Mouse (Mus musculus): ENCODE measurements at regions not wholly inside any gene's neighbourhood (a gene's known extent, or its start where the extent isn't known, plus 50 kb on each side); places are given as distances from the start of the nearest gene placed in this dataset.
A peak's percentile ranks its signal among the peaks of the same experiment; 100 is the strongest.

DNA sequence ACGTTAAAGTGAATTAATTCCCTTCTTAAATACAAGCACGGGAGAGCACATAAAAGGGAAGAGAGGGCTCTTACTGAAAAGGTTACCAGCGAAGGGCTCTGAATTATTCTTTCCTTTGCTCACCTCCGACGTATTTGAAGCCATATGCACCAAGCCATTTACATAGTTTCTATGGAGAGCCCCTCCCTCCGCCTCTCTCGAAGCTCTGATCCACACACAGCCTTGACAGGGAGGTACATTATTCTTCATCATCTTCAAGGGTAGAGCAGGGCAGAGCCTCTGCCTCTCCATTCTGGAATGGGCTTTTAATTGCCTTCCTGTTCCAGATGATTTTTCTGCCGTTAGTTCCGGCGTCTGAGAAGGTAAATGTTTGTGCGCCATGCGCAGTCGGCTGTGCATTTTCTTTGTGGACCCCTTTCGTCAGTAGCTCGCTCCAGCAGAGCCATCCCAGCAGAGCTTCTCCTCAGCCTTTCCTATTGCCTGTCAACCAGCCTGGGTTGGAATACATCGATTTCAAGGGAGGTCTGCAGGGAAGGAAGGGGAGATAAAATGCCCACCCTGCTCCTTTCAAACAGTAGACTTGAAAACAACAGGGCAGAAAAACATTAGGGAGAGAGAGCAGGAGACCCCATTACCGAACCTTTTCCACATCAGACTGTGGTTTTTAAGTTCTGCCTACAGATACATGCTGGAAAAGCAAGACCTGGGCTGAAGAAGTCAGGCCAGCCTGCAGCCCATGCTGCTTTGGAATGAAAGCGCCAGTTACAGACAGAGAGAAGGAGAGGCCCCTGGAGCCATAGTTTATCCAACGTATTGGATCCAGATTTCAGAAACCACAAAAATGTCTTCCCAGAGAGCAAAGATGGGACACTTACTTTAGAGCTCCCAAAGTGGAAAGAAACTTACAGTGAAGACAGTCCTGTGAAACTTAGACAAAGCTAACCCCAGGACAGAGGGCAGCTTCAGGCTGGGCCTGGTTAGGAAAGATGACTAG, 124.1 kb downstream of the Edn3 start:
- no peak for DNase-seq (ENCODE audit: low read depth, low spot score)

DNA sequence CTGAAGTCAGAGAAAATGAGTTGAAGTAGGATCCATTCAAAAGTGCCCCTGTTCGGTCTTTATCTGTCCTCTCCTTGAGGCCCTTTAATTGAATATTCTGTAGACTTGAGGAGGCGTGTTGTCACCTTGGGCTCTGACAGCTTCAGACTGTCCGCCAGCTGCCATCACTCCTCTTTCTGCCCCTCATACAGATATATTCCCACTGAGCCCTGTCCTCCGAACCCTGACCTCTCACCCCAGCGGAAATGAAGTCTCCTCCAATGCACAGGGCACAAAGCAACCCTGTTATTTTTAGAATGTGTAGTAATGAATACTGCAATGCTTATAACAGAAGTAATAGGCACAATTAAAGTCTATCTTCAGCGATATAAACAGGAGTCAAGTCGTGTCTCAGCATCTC, 117.4 kb upstream of the Gm14444 start:
- no peak for DNase-seq (ENCODE audit: low read depth, low spot score)

DNA sequence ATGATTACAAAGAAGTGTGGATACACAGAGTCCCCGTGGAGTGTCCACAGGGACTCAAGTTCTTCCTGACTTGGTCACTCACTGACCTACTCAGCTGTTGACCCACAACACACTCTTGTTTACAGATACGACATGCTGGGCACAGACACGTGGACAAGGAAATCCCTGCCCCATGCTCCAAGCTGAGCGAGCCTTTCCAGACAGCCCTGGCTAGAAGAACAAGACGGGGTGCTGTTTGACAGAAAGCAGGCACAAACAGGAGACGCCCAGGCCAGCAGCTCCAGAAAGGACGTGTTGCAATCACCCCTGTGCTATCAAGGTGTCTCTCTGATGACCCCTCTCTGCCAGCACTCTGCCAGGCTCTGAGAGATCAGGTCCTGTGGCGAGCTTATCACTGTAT, 112.6 kb upstream of the Gm14444 start:
- no peak for DNase-seq (ENCODE audit: low read depth, low spot score)

DNA sequence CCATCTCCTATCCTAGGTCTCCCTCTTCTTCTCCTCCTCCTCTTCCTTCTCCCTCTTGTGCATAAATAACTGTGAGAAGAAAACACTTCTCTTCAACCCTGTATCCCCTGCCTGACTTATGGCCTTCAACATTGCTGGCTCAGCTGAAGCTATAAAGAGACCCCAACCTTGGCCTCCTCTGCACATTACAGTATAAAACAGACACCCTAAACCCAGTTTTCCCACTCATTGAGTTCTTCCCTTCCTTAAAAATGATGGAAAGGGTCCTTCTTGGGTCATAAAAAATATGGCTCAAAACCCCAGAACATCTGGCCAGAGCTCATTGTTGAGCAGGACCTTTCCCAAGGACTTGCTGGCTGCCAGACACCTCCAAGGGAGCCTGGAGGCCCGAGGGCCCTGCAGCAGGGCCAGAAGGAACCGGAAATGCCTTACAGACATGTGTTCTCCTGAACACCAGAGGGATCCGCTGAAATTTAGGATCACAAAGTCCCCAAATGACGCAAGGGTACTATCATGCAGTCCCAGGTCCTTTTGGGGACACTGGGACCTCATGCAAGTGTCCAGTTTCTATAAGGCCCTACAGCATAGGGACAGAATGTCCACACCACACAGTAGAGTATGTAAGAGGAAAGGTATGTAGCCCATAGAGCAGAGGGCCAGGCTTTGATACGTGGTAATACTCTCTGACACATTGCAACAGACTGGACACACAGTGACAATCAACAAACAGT, 109.9 kb upstream of the Gm14444 start:
- DNase-seq (ENCODE audit: low read depth, low spot score) = no peak

DNA sequence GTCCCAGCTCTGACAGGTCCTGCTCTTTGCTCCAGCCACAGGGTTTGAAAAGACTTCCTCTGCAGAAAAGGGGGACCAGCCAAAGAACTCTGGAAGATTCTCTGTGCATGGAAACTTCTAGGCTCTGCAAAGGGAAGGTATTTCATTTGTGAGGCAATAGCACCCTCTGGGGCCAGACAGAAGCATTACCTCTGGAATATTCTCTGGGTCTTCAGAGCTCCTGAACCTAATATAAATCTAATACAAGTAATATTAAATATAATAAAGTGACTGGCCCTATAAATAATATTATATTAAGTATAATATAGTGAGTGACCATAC, 109.4 kb upstream of the Gm14444 start:
- peak; percentile 55 for DNase-seq (ENCODE audit: low read depth, low spot score)

DNA sequence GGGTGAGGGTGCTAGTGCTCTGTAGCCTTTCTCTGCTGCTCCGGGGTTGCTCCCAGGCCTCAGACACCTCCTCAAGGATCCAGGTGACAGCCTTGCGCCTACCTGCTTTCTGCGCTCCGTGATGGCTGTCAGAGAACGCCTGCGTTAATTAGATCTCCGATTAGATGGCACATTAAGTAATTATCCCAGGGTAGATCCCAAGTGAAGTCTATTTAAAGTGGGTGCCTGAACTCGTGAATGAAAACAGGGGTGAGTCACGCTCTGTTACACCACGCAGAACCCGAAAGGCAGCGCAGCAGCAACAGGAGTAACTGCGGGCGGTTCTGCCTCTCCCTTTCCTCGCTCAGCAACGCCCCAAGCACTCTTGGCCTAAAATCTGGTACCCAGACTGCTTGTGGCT, 108.2 kb upstream of the Gm14444 start:
- peak; percentile 74 for DNase-seq (ENCODE audit: low read depth, low spot score)

DNA sequence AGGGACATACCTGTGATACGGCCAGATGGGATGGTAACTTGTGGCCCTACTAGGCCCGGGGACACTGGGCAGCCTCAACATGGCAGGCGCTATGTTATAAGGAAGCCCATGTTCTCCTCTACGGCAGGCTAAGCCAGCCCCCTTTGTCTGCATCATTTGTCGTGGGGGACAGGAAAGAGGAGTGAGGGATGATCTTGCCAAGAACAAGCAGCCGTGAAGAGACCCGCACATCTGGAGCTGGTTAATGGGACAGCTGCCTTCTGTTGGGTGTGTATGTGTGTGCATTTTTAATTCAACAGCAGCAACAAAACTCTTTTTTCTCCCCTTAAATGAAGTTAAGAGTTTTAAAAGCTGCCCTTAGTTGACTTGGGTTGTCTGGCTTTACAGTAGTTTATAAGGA, 106.4 kb upstream of the Gm14444 start:
- no peak for DNase-seq (ENCODE audit: low read depth, low spot score)

DNA sequence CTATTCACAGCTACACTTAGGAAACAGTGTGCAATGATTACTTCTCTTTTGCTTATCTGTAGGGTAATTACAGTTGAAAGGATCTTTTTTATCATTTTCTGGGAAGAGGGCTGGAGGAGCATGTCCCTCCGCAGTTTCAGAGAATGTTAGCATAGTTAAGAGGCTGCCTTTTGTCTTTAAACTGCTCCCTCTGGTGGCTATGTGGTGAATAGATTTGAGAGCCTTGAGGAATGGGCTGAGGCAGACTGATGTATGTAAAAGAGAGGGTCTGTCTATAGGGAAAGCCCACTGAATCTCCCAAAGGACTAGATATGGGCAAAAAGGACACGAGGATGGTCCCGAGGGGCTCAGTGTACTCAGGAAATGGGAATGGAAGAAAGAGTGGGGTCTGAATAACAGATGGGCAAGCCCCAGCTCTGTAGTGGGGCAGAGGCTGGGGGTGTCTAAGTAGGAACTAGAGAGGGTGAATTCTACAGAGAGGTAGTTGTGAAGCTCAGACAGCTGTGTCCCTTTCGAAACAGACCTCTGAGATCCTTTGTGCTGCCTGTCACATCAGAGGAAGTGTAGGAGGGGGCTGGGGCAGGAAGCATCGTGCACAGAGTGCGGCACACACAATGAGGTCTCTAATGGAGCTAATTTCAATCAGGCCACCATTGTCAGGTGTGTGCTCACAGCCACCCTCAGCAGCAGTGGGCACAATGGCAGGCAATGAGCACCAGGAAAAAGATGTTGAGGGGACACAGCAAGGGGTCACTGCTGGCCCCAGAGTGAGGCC, 104.0 kb upstream of the Gm14444 start:
- peak; percentile 59 for DNase-seq (ENCODE audit: low read depth, low spot score)

DNA sequence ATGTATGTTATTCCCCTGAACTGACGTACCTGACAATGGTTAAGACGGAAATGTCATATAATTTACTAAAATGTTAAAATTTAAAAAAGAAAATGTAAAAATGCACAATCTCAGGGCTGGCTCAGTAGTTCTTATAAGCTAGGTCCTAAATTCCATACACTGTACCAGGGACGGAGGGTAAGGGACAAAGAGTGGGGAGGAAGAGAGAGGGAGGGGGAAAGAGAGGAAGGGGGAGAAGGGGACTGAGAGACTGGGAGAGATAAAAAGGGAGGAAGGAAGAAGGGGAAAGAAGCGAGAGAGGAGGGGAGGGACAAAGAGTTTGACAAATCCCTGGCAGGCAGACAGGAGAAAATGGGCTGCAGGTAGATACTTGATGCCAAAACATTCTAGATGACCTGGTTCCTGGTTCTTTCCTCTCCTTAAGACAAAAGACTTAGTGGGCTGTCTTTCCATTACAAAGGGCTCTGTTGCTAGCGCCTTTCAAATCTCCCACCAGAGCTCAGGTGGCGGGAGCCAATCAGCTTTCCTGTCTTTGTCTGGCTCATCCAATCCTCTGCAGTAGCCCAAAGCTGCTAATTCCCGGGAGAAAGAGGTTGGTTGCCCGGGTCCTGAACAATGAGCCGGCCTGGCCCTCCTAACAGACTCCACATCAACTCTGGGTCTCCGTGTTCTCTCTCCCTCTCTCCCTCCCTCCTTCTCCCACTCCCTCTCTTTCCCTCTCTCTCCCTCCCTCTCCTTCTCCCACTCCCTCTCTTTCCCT, 92.7 kb upstream of the Gm14444 start:
- peak; percentile 54 for DNase-seq (ENCODE audit: low read depth, low spot score)

DNA sequence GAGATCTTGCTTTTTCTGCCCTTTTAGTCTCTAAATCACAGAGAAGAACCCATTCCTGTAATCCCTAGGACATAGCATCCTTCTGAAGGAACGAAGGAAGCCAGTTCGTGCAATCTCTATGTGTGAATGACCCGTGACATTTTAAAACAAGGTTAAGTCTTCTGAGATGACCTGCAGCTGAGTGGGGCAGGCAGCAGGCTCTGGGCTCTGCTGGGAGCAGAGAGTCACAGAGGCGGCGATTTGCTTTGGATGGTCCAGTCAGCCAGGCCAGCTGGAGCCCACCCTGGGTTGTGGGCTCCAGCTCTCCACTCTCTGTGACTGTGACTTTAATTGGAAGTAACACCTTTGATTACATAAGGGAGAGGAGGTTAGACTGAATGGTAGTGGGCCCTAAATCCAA, 92.1 kb upstream of the Gm14444 start:
- DNase-seq (ENCODE audit: low read depth, low spot score) = no peak

DNA sequence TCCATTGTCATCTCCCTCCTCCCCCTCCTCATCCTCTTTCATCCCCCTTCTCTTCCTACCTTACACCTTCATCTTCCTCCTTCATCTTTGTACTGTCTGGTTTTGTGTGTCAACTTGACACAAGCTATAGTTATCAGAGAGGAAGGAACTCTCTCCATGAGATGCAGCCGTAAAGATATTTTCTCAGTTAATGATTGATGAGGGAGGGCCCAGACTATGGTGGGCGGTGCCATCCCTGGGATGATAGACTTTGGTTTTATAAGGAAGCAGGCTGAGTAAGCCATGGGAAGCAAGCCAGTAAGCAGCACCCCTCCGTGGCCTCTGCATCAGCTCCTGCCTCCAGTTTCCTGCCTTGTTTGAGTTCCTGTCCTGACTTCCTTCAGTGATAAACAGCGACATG, 87.8 kb upstream of the Gm14444 start:
- DNase-seq (ENCODE audit: low read depth, low spot score) = no peak

DNA sequence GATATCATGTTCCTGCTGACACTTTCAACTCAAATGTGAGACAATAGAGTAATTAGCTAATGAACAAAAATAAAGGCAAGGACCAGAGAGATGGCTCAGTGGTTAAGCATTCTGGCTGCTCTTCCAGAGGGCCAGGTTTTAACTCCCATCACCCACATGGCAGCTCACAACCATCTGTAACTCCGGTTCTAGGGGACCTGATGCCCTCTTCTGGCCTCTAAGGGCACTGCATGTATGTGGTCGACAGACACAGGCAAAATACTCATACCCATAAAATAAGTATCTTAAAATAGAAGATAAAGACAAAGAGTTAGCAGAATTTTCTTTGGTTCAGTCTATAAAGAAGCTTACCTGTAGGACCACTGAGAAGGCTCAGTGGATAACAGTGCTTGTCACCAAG, 80.3 kb upstream of the Gm14444 start:
- DNase-seq (ENCODE audit: low read depth, low spot score) = no peak

DNA sequence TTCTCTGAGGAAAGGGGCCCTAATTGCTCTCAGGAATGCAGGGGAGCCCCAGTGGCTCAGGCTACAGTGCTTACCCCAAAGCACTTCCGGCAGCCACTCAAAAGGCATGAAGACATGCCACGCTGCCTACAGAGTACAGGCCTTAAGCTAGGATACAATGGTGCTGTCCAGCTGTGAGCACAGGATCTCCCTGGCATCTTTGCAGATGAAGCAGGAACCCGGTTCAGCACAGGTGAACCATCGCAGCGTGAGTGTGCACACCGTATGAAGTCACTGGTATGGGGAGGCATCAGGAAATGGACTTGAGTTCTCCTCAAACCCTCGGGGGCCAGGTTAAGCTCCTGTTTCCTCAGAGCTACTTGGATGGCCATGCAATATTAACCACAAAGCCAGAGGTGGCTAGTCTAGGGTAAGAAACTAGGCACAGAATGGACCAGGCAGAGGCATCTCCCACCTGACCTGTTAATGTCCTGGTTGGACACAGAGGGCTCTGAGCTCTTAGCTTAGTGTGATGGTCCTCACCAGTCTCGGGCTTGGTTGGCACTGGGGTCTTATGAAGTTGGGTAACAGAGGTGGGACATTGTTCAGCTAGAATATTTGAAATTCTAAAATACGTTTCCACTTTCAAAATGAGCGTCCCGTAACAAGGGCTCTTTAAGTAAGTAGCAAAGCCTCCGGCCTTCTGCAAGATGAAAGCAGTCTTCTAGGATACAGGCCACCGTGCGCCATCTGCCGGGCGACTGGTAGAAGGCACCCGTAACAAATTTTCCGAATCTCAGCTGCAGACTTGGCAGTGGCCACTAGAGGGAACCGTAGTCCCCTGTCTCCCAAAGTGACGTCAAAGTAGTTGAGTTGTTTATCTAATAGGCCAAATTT, 77.7 kb upstream of the Gm14444 start:
- peak; percentile 86 for DNase-seq (ENCODE audit: low read depth, low spot score)

DNA sequence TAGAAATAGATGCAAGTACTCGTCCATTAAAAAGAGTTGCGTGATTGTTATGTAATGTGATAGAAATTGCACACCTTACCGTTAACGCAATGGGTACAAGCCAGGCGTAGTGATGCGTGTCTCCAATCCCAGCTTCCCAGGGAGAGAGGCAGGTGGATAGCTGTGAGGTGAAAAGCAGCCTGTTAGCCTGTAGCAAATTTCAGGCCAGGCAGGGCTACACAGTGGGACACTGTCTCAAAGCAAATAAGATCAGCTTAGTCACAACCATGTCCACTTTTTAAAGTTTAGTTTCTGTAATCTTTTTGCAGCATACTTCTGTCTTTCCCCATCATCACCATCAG, 77.1 kb upstream of the Gm14444 start:
- DNase-seq (ENCODE audit: low read depth, low spot score) = no peak

DNA sequence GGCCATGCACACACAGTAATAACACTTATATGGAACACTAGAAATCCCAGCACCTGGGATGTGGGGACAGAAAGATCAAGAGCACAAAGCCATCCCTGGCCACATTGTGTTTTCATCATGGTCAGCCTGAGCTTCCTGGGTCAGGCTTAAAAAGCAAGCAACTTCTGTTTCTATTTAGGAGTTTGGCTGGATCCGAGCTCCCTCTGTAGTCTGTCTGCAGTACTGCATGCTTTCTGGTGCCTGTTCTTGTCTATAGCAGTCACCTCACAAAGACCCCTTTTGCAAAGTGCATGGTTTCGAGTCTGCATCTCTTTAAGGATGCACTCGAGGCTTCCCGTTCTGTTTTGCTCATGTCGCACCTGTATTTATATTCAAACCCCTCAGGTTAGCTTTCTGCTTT, 73.4 kb upstream of the Gm14444 start:
- DNase-seq (ENCODE audit: low read depth, low spot score) = peak; percentile 17

DNA sequence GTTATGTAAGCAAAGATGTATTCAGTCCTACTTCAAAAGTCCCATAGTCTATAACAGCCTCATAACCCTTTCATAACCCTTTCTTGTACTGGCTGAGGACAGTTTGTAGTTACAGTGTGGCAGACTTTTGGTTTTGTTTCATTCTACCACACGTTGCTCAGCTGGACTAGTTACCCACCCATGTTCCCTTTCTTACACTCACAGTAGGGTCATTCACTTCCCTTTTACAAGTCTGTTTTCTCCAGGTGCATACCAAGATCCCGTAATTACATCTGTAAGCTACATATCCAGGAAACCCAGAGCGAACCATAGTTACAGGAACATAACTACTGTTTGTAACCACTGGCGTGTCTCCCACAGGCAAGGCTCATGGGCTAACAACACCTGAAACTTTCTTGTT, 72.1 kb upstream of the Gm14444 start:
- no peak for DNase-seq (ENCODE audit: low read depth, low spot score)

DNA sequence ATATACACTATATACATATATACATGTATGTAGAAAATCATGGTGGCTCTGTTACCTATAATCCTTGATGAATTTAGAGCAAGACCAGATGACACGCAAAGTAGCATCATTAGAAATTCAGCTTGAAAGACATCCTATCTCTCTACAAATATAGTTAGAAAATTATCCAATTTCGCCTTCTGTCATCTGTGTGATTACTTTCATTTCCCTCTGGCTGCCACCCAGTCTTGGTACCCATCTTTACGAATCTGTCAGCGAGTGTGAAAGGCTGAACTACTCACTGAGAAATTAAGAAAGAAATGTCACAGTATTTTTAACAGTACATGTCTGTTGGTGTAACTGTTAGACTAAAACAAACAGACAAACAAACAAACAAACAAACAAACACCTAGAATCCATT, 67.8 kb upstream of the Gm14444 start:
- no peak for DNase-seq (ENCODE audit: low read depth, low spot score)

DNA sequence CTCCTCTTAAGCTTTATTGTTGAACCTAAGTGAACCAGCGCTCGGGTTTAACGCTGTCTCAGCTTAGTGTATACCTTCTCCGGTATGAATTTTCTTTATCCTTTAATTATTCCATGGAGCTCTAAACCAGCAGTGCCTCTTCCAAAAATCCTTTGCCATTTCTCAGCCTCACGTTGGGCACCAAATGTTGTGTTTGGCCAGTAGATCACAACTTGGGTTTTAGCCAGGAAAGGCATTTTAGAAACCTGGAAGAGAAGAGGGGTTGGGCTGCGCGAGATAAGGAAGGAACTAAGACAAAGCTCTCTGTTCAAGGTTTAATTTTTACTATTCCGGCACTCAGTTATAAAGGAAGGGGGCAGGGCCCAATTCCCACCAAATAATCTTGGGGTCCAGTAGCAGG, 61.9 kb upstream of the Gm14444 start:
- peak; percentile 55 for DNase-seq (ENCODE audit: low read depth, low spot score)
